Mouse (Mus musculus) myocyte (in vitro differentiated cells): ENCODE data around the gene Utp11. TPM values are rescaled to one million over a fixed set of nuclear protein-coding genes. Genes with fewer than 3 reads are reported as not detected.

Experiments used
- H3K27me3 ChIP-seq: one replicate; pipeline ENCODE4 v1.6.1; 2011; ENCODE audit not compliant: control insufficient read depth, insufficient read depth, insufficient read length
- H3K36me3 ChIP-seq: one replicate; pipeline ENCODE4 v1.6.1; 2011; ENCODE audit not compliant: control insufficient read depth, insufficient read depth
- H3K4me2 ChIP-seq: one replicate; pipeline ENCODE4 v1.6.1; 2011; ENCODE audit warnings: low read depth, control low read depth
- H3K4me3 ChIP-seq: one replicate; pipeline ENCODE4 v1.5.1; 2011; ENCODE audit warnings: mild to moderate bottlenecking, control low read depth, moderate library complexity
- H3K79me2 ChIP-seq: one replicate; pipeline ENCODE4 v1.6.1; 2011; ENCODE audit not compliant: control insufficient read depth, insufficient read depth
- H3ac ChIP-seq: one replicate; pipeline ENCODE4 v1.6.1; 2011; ENCODE audit not compliant: control insufficient read depth, insufficient read length
- CEBPB ChIP-seq: IDR thresholded peaks from 2 replicates; pipeline ENCODE4 v1.6.1; 2011; ENCODE audit warnings: mild to moderate bottlenecking, moderate library complexity; ENCODE audit not compliant: poor library complexity, insufficient read depth, severe bottlenecking
- E2F4 ChIP-seq: IDR thresholded peaks from one replicate; pipeline ENCODE4 v1.6.1; 2011; ENCODE audit warnings: mild to moderate bottlenecking, control low read depth, moderate library complexity; ENCODE audit not compliant: insufficient read depth
- MAX ChIP-seq: IDR thresholded peaks from one replicate; pipeline ENCODE4 v1.6.1; 2011; ENCODE audit warnings: low read depth, mild to moderate bottlenecking, control low read depth
- MYOD1 ChIP-seq, 3 experiments: IDR thresholded peaks; one replicate each; pipeline ENCODE4 v1.6.1; 2011; ENCODE audit warnings: control low read depth in 2 of 3, low read depth in 2 of 3, mild to moderate bottlenecking in 2 of 3, moderate library complexity in 1 of 3; ENCODE audit not compliant: insufficient read length in 2 of 3, control insufficient read depth in 1 of 3
- MYOG ChIP-seq, 3 experiments: IDR thresholded peaks; one replicate each; pipeline ENCODE4 v1.6.1; 2011; ENCODE audit warnings: control low read depth in 2 of 3, low read depth in 2 of 3, mild to moderate bottlenecking in 2 of 3; ENCODE audit not compliant: insufficient read length in 2 of 3, control insufficient read depth in 1 of 3, insufficient read depth in 1 of 3
- POLR2A ChIP-seq: IDR thresholded peaks from one replicate; pipeline ENCODE4 v1.6.1; 2011; ENCODE audit warnings: low read depth, mild to moderate bottlenecking, control low read depth, moderate library complexity; ENCODE audit not compliant: insufficient read length
- POLR2AphosphoS2 ChIP-seq: IDR thresholded peaks from one replicate; pipeline ENCODE4 v1.6.1; 2011; ENCODE audit warnings: low read depth, control low read depth; ENCODE audit not compliant: insufficient read length
- REST ChIP-seq: IDR thresholded peaks from one replicate; pipeline ENCODE4 v1.6.1; 2011; ENCODE audit warnings: mild to moderate bottlenecking, control low read depth, moderate library complexity; ENCODE audit not compliant: insufficient read depth, insufficient read length
- SRF ChIP-seq: IDR thresholded peaks from one replicate; pipeline ENCODE4 v1.6.1; 2011; ENCODE audit warnings: low read depth; ENCODE audit not compliant: control insufficient read depth, insufficient read length
- TCF12 ChIP-seq: IDR thresholded peaks from one replicate; pipeline ENCODE4 v1.6.1; 2011; ENCODE audit warnings: mild to moderate bottlenecking, control low read depth; ENCODE audit not compliant: poor library complexity, insufficient read depth, severe bottlenecking
- TCF3 ChIP-seq: IDR thresholded peaks from one replicate; pipeline ENCODE4 v1.6.1; 2011; ENCODE audit warnings: low read depth, control low read depth; ENCODE audit not compliant: insufficient read length
- USF1 ChIP-seq: IDR thresholded peaks from one replicate; pipeline ENCODE4 v1.6.1; 2011; ENCODE audit warnings: low read depth, mild to moderate bottlenecking, control low read depth, moderate library complexity
- polyA plus RNA-seq: library from polyadenylated mRNA; unstranded; fragments of >200 nt; fragmentation: generic; extraction: Trizol; gene quantifications from one replicate; pipeline ENCODE4 v1.2.1, GENCODE M21; 2012; ENCODE audit warnings: missing spikeins

The Utp11 gene
- polyA plus RNA-seq, 1 experiment, result 36.2 TPM

DNA sequence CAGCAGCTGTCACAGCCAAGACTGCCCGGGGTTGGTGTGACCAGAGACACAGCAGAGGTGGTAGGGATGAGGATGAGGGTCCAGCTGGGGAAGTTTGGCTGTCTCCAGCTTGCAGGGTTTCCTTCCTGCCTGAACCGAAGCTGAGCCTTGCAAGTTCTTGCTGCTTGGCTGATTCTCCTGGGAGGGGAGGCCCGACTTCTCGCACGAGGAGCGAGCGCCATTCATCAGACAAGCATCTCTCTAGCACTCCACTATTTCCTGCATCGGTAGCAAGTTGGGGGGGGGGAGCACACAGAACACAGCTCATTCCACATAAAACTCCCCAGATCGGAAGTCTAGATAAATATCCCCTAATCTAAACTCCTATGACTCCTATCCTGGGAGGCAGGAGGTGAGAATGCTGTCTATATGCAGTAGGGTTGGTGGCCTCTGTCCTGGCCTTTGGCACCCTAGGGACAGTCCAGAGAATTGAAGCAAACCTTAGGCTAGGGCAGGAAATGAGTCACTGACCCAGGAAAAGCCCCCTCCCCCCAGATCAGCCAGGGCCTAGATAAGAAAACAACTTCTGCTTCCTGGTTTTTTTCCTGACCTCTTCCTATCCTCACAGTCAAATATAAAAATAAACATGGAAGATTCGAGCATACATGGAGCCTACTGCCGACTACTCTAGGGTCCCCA is 11.5 kb upstream of the Utp11 start:
- H3K27me3 ChIP-seq, result no peaks in the 10 kb centered on the region
- no peak overlapping the region for H3ac ChIP-seq
- H3K79me2 ChIP-seq, result peaks cover 67% of the 10 kb centered on the region
- peaks cover 11% of the 10 kb centered on the region for H3K36me3 ChIP-seq
- no peak for TF ChIP-seq REST
- no peak for TF ChIP-seq POLR2A
- peak in 2 of 3 experiments; percentile 47 to 57 for TF ChIP-seq MYOD1 (IDR thresholded peaks at IDR 0.05; ENCODE audit: control insufficient read depth in 1 of 3, insufficient read length in 2 of 3, low read depth in 2 of 3)
- peak; percentile 18 for TF ChIP-seq POLR2AphosphoS2
- no peak for TF ChIP-seq E2F4
- TF ChIP-seq MYOG (IDR thresholded peaks at IDR 0.05; ENCODE audit: control insufficient read depth in 1 of 3, insufficient read depth in 1 of 3, insufficient read length in 2 of 3, low read depth in 2 of 3), result no peak
- H3K4me2 ChIP-seq, result peak overlapping the region; percentile 82
- peak overlapping the region; percentile 97 for H3K4me3 ChIP-seq

GRCm38 (mm10) chr4:124703881-124704796 is 10.7 kb upstream of the Utp11 start:
- H3ac ChIP-seq, result no peak overlapping the region
- peaks cover 11% of the 10 kb centered on the region for H3K36me3 ChIP-seq
- TF ChIP-seq E2F4 (no peak), MAX (no peak), CEBPB (no peak), POLR2A (no peak)
- H3K79me2 ChIP-seq, result peaks cover 67% of the 10 kb centered on the region
- H3K27me3 ChIP-seq, result no peaks in the 10 kb centered on the region
- H3K4me2 ChIP-seq, result peak overlapping the region; percentile 82
- H3K4me3 ChIP-seq, result peak overlapping the region; percentile 97

DNA sequence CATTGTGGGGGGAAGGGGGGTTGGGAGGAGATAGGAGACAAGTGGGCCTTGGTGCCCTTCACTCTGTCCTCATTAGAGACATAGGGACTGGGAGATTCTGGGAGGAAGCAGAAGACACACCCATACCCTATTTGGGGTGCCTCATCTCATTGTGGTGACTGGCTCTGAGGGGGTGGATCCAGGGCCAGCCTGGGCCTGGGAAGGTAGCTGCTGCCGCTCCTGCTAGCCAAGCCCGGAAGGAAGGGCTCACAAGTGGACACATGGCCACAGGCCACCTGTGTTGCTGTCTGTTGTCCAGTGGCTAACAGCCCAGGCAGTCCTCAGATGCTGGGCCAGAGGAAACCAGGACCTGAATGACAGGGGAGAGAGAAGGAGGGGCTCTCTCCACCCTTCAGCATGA is 10.0 kb upstream of the Utp11 start:
- Histone ChIP-seq H3ac (no peak overlapping the region), H3K27me3 (no peaks in the 10 kb centered on the region), H3K79me2 (peaks cover 67% of the 10 kb centered on the region), H3K4me3 (peak overlapping the region; percentile 97), H3K4me2 (peak overlapping the region; percentile 82), H3K36me3 (peaks cover 11% of the 10 kb centered on the region)
- TF ChIP-seq MYOG (IDR thresholded peaks at IDR 0.05; ENCODE audit: control insufficient read depth in 1 of 3, insufficient read depth in 1 of 3, insufficient read length in 2 of 3, low read depth in 2 of 3) (peak; percentile 7 to 83 (median 15)), E2F4 (no peak), TCF3 (no peak), MYOD1 (IDR thresholded peaks at IDR 0.05; ENCODE audit: control insufficient read depth in 1 of 3, insufficient read length in 2 of 3, low read depth in 2 of 3) (peak in 2 of 3 experiments; percentile 13 to 84), POLR2AphosphoS2 (peak; percentile 76), MAX (peak; percentile 36), SRF (peak; percentile 91), POLR2A (peak; percentile 73)

GRCm38 (mm10) chr4:124701916-124702315 is 8.5 kb upstream of the Utp11 start:
- Histone ChIP-seq H3K4me2 (peak overlapping the region; percentile 82), H3K4me3 (peak overlapping the region; percentile 97), H3ac (peak overlapping the region; percentile 28), H3K36me3 (peaks cover 11% of the 10 kb centered on the region), H3K79me2 (peaks cover 62% of the 10 kb centered on the region), H3K27me3 (no peaks in the 10 kb centered on the region)
- TF ChIP-seq POLR2AphosphoS2, result no peak

GRCm38 (mm10) chr4:124701052-124701845 is 7.8 kb upstream of the Utp11 start:
- Histone ChIP-seq H3K4me2 (peak overlapping the region; percentile 82), H3K27me3 (no peaks in the 10 kb centered on the region), H3K36me3 (peaks cover 8% of the 10 kb centered on the region), H3K79me2 (peaks cover 55% of the 10 kb centered on the region), H3ac (peak overlapping the region; percentile 28), H3K4me3 (peak overlapping the region; percentile 97)
- TF ChIP-seq USF1, result no peak
- no peak for TF ChIP-seq SRF
- TF ChIP-seq TCF3, result no peak
- peak in 1 of 3 experiments; percentile 62 for TF ChIP-seq MYOG (IDR thresholded peaks at IDR 0.05; ENCODE audit: control insufficient read depth in 1 of 3, insufficient read depth in 1 of 3, insufficient read length in 2 of 3, low read depth in 2 of 3)
- peak in 1 of 3 experiments; percentile 47 for TF ChIP-seq MYOD1 (IDR thresholded peaks at IDR 0.05; ENCODE audit: control insufficient read depth in 1 of 3, insufficient read length in 2 of 3, low read depth in 2 of 3)
- peak; percentile 22 for TF ChIP-seq POLR2AphosphoS2
- TF ChIP-seq MAX, result no peak
- no peak for TF ChIP-seq E2F4
- TF ChIP-seq REST, result no peak
- no peak for TF ChIP-seq TCF12
- no peak for TF ChIP-seq CEBPB
- TF ChIP-seq POLR2A, result peak; percentile 40
